Mouse (Mus musculus) kidney, postnatal 14 days (tissue): ENCODE results near the gene Smc1b.

Source experiments
- DNase-seq: peaks from one replicate; pipeline ENCODE4 v3.0.0; 2022; ENCODE audit warnings: mixed read lengths

Gene Smc1b

DNA sequence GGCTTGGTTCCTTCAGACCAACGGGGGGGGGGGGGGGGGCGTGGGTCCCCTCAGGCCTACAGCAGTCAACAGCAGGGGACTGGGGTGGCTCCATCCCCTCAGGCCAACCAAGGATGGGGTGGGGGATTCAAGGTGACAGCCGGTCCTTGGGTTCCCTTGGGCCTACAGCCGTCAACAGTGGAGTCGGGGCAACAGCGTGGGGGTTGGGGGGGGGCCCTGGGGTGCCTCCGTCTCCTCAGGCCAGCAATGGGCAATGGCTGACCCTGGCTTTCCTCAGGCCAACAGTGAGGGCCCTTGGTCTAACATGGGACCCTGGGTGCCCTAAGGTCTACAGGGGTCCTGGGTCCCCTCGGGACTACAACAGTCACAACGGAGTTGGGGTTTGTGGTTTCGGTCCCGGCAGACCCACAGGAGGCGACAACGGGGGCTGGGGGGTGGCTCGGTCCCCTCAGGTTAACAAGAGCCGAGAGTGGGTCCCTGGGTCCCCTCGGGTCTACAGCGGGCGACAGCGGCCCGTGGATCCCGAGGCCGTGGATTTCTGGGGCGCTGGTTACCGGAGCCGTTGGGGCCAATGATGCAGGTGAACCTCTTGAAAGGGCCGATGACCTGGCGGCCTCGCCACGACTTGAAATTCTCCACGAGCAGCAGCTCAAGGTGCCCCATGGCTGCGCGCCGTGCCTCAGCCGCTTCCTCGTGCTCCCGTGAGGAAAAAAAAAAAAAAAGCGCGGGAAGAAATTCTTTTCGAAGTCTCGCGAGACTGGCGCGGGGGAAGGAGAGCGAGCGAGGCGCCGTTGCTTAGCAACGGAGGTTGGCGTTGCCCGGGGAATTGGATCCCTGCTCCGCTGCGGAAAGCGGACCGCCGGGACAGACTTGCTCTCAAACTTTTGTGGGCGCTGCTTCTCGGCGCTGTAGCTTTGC lies at the start of gene Smc1b, which contains the start of gene Ribc2:
Smc1b (minus strand) TSS at position 690 of the 918 bp plus-strand sequence.
Ribc2 (plus strand) TSS at position 804 of the 918 bp plus-strand sequence.
- DNase-seq: peak; percentile 77

DNA sequence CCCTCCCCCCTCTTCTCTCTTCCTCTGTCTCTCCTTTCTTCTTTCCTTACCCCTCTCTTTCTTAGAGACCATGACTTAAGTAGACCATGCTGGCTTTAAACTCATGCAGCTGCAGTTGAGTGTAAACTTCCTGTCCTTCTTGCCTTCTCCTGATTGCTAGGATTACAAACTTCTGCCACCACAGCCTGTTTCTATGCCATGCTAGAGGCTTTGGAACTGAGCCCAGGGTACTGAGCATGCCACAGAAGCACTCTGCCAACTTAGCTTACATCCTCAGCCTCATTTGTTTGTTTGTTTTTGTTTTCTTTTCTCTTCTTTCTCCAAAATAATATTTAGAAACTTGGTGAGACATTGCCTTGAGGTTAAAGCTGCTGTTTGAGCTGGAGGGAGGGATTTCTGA lies 48.6 kb upstream of the Smc1b start:
- no peak for DNase-seq

DNA sequence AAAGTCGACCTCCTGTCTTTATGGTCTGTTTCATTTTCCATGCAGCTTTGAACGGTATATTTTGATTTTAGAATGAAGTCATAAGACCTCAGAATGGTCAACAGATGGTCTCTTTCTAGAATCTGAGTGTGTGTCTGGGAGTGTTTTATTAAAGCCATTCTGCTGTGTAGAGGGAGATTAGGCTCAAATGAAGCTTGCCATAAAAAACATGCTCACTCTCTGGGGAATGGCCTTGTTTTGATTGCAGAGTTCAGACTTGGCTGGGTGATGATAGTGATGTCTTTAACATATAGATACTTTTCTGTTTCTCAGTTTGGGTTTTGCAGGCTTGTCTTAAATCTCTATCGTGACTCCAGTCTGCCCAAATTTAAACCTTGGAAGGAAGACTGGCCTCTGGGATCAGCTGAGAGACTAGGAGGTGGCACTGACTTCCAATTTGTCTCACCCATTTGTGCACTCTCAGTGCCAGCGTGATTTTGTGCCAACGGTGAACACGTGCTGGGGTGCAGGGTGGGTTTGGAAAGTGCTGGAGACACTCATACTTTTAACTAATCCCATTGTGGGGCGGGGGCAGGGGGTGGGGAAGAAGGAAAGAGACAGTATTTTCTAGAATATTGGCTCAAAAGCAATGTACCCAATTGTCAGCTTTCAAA lies 47.9 kb upstream of the Smc1b start:
- DNase-seq: peak; percentile 26

DNA sequence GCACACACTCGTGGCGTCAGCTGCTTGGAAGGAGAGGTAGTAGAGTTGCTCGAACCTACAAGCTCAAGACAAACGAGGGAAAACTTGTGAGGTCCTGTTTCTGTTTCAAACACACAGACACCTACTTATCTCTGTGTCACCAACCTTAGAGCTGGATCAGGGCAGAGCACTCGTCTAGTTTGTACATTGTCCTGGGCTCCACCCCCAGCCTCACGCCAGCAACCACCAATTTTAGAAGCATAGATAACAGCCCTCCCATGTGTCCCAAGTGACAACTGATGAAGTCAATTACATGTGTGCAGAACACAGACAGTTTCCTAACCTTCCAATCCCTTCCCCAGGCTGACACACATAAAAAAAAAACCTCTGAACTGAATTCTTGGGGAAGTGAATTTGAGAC lies 46.4 kb upstream of the Smc1b start:
- no peak for DNase-seq

DNA sequence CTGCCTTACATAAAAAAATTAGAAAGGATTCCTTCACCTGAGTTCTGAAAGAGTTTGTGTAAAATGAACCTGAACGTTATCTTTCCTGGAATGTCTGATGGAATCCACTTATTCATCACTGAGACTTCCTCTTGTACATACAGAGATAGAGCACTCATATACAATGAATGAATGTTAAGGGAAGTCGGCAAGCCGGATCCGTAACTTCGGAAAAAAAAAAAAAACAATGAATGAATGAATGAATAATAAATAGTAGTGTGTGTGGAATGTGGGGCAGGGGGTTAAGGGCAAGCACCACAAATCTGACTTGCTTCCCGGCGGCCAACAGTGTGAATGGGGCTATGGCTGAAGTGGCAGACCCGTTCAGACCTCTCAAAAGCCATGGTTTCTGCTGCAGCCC lies 45.8 kb upstream of the Smc1b start:
- peak; percentile 57 for DNase-seq

DNA sequence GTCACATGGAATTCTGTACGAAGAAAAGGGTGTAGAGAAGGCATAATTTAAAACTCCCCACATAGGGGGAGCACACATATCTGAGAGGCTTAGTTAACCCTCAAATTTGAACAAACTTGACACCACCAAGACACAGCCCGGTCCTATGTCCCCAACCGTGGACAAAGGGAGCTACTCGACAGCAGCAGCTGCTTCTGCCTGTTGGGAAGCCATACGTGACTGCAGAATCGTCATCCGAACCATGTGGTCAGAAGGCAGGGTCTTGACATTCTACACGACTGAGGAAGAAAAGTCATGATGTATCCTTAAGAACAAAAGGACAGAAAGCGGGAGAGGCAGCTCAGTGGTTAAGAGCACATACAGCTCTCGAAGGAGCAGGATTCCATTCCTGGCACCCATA lies 42.3 kb upstream of the Smc1b start:
- DNase-seq: no peak

DNA sequence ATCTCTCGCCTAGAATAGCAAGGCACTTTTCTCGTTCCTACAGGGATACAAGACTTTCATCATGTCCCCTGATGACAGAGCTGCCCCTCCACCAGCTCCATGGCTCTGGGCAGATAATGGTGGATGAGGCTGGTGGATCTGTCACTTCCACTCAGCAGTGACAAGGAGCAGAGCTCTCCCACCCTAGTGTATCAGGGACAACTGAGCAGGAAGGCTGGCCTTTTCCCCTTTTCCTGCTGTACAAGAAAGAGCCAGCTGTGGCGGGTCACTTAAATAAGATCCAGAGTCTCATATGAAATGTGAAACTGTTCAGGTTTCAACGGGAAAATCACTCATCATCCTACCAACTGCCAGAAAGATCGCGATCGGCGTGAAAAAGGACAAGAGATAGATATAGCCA lies 41.7 kb upstream of the Smc1b start:
- DNase-seq: no peak

DNA sequence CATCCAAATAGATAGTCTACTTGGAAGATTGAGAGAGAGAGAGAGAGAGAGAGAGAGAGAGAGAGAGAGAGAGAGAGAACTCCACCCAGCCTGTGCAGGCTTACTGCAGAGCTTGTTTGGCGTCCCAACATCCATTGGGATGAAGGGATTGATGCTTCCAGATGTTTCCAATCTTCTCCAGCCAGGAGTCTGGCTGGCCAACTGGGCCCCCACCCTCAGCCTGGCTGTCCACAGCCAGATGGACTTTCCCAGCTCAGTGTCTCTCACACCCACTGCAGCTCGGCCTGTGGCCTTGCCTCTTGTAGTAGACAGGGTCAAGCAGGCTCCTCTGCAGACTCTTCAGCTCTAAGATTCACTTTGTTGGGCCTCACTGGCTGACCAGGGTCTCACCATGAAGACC lies 40.3 kb upstream of the Smc1b start:
- peak; percentile 41 for DNase-seq

DNA sequence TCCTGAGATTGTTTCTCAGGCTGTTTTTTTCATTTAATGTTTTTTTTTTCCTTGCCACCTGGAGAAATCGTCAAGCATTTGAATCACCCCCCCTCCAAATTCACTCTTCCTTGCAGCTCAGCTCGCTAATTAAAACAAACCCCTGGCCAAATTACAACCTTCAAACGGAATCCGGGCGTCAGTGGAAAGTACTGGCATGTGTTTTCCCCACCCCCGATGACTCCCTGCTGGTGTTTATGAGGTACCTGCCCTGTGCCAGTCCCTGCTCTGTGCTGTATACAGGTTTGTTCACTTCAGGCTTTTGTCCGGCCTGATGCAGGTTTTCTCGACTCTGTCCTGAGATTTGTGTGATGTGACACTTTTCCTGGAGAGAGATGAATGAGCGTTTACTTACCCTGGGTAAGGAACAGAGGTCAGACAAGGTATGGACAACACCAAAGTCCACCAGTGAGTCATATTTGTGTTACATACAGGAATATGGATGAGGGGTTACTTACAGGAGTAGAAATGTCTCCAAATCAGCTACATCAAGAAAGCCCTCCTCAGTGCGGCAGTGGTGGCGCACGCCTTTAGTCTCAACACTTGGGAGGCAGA lies 35.4 kb upstream of the Smc1b start:
- no peak for DNase-seq

DNA sequence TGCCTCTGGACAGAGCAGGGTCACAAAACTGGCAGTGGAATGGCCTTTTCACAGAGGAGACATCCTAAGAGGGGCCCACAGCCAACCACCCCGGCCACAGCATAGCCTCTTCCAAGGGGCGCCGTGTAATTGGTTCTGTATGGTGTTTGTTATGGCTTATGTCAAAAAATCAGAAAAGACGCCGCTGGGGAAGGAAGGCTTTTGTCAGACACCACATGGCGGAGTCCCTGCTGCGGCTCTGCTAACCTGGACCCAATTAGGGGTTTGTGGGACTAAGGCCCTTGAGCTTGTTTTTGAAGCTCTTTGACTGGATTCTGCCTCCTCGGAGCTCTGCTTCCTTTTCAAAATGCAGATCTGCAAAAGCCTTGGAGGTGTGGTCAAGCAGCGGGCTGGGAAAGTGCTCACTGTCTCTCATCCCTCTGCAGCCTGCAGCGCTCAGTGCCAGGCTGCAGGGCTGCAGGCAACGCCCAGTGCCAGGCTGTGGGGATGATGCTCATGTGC lies 34.7 kb upstream of the Smc1b start:
- no peak for DNase-seq

DNA sequence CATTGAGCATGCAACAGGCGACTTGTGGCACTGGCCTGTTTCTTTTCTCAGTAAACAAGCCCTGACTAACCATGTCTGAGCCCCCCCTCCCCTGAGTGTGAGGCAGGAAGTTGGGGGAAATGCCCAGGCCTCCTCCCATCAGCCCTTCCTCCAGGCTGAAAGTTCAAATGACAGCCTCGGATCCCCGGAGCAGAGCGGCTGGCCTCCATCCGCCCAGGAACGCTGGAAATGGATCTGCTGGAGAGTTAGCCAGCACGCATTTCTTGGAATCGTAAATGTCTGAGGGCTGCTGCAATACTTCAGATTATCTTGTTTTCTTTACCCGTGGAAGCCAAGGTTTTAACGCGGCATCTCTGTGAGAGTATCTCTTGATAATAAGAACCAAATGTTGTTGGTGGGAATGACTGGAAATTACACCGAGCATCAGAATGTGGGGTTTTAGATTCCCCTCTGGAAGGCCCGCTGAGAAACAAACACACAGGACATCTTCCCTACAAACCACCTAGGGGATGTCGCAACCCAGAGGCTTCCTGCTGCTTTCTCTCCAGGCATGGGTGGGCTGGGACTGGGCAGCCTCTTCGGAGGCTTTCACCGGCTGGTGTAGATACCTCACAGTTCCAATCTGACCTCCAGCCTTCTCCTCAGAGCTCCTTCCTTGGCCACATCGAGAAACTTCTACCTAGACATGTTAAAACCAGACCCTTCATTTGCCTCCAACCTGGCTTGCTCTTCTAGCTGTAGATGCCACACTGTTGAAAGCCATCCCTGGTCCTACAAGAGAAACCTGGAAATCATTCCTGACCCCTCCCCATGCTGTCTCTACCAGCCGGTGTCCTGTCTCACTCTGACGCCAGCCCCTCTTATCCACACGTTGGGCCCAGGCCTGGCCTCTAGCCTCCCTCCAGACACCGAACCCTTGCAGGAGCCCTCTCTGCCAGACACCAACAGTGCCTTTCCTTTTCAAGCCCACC lies 31.2 kb upstream of the Smc1b start:
- DNase-seq: peak; percentile 67

DNA sequence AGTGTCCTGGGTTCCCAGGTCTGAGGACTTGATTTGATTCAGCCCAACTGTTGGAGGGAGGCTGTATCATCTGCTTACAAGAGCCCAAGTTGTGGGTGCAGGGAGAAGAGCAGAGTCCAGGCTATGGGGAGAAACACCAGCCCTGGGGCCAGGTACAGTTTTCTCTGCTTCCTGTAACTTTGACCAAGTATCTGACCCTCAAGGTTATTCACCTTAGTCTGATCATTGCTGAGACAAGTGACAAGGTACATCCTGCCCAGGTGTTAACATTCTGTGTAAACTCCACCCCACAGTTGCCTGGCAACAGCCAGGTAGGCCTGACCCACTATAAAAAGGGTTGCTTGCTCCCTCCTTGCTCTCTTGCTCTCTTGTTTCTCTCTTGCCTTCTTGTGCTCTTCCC lies 29.7 kb upstream of the Smc1b start:
- DNase-seq: no peak

DNA sequence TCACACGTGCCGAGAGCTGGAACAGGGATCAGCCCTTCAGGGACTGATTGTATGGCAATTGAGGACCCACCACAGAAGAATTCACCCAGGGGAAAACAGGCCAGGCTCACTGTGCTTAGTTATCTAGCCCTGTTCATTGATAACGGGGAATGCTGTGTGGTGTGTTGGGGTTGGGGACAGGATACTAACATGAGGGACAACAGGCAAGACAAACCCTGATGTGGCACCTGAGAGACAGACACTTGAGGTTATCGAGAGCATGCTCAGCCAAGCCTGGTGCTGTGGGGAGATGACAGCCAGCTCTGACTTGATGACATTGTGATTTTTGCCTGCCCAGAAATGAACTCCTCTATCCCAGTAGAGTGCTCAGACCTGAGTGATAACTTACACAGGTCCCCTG lies 24.4 kb upstream of the Smc1b start:
- no peak for DNase-seq

DNA sequence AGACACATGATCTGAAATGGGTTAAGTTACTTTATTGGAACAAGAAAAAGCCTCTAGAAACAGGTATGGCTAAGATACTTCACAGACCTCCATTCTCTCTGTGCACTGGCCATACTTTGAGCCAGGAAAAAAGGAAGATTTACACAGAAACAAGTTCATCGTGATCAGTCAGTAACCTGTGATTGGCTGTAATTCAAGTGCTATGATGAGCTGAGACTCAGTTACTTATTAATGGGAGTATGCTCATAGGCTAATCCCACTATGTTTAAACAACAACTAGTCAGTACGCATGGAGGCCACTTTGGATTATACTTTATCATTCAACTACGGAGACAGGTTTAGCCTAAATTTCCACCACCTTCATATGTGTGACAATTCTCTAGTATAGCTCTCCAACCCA lies 22.3 kb upstream of the Smc1b start:
- DNase-seq: peak; percentile 47

DNA sequence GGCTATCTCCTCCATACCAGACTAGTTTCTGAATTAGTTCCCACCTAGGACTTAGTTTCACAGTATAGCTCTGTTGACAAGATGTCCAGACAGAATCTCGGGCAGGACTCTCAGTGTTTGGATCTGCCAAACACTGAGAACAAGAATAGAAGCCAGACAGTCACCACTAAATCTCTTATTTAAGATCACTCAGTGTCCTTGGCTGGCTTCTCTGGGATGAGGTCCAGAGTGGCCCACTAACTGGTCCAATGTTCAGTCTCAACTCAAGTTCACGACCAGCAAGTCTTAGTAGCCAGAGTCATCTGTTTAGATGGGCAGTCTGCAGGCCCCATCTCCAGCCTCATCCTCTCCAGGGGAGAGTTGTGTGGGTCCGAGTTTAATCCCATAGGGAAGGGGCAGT lies 20.8 kb upstream of the Smc1b start:
- peak; percentile 27 for DNase-seq

DNA sequence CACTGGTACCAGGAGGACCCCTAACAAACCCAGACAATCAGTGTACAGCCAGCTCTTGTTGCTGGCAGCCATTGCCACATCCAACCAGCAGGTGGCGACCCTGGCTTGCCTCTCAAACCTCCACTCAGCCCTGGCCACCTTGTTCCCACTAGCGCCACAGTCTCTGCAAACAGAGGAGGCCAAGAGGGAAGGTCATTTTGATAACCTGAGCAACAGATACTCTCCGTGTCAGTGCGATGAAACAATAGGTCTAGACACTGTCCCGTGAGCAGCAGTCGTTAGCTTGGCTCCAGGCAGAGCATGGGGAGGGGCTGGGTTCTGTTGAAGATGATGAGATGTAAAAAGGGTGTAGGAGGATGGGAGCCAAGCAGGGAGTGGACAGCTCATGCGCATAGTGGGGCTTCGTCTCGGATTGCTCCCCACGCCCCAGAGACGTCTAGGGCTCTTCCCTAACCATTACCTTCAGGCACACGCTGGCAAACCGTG lies 19.7 kb upstream of the Smc1b start:
- peak; percentile 80 for DNase-seq

DNA sequence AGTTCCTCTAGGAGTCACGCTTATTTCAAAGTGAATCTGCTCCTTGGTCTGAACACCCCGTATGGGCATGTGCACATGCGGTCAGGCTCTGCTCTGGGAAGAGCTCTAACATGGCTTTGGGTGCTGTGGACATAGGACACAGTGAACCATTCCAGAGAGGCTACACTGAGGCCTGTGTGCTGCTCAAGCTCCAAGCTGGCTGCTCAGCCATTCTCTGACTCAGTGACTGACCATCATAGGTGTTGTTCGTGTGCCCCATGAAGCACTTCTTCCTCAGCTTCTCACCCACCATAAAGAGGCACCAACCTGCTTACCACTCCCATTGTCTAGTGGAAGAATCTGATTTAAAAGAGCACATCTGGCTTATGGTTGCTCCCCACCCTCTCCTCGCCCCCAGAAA lies 12.5 kb upstream of the Smc1b start:
- DNase-seq: no peak

DNA sequence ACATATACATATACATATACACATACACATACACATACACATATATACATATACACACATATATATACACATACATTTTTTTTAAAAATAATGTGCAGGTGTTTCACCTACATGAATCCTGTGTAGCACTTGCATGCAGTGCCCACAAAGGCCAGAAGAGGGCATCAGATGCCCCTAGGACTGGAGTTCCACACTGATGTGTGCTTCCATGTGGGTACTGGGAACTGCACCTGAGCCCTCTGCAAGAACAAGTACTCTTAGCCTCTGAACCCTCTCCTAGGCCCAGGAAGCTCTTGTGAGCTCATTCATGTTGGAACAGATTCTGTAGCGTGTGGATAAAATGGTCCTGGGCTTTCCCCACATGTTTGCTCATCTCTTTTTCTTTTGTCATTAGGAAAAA lies 12.0 kb upstream of the Smc1b start:
- no peak for DNase-seq

DNA sequence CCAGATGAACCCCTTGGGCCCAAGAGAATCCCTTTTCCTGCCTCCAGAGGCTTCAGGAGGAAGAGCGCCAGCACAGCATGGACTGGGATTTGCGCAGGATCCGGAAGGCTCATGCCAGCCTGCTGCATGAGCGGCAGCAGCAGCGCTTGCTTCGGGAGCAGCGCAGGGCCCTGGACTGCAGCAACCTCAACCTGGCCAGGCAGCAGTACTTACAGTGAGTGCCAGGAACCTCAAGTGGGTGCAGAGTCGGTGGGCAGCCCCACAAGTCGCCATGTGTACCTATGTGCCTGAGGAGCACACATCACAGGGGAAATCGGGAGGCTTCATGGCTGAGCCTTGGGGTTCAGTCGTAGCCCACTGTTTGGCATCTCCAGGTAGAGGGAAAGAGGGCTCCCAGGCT lies 11.4 kb upstream of the Smc1b start:
- no peak for DNase-seq

DNA sequence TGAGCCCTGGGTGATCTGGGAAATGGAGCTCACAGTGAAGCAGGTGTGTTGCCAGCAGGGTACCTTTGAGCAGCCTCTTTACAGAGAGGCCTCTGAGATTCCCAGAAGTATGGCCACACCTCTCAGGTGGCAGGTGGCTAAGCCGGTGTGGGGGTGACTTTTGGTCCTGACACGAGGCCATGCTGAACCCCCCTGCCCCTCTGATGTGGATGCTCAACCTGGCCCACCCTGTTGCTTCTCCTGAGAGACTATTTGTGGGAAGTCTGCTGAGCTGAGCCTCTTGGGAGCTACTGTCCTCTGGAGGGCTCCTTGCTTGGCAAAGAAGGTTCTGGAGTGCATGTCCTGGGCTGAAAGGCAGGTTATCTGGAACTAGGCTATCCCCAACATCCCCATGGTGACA lies 10.7 kb upstream of the Smc1b start:
- no peak for DNase-seq

DNA sequence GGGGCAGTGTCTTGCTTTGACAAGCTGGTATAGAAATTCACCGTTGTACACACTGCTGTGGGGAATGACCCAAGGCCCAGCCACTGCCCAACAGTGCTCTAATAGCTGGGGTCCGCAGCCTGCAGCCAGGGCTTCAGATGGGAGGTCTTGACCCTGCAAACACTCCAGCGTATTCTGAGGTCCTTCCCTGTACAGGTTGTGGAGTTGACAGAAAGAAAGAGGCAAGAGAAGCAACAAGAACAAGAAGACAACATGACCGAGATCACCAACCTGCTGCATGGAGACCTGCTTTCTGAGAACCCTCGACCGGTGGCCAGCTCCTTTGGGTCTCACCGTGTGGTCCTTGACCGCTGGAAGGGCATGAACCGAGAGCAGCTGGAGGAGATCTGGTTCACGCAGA lies 9.5 kb upstream of the Smc1b start:
- no peak for DNase-seq

DNA sequence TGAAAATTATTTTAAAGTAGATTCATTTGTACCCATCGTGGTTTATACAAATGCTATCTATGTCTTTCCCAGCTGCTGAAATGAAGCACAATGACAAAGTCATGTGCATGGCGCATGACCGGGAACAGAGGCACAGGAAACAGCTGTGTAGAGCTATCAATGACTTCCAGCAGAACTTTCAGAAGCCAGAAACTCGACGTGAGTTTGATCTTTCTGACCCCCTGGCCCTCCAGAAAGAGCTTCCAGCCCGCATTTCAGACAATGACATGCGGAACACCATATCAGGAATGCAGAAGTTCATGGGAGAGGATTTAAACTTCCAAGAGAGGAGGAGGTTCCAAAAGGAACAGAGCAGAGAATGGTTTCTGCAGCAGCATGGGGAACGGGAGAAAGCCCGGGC lies 3.4 kb upstream of the Smc1b start:
- no peak for DNase-seq

DNA sequence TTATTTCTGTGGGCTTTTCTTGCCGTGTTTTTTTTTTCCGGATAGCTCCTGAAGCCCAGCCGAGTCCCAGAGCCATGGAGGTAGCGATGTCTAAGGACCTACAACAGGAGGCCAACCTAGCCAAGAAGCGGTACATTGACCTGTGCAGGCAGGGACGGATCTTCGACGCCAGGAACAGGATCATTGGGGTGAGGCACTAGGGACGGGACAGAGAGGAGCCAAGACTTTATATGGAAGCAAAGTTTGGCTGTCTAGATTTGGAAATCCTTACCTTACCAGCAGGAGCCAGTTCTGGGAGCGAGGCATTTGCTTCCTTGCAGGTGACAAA lies 393 bp upstream of the Smc1b start:
- DNase-seq: no peak
